Mouse (Mus musculus) G1E (cell line): Measurements from ENCODE around the gene Tubgcp4.
"Not testable (repeated sequence)": the region's sequence is repeated elsewhere in the genome, so short reads cannot be mapped to it uniquely, and the experiment has no call there.

ENCODE experiments used
- CTCF ChIP-seq: IDR thresholded peaks from 2 replicates; pipeline ENCODE4 v1.5.1; 2012; ENCODE audit warnings: low read depth, low read length, inconsistent platforms, mixed read lengths
- GATA1 ChIP-seq: IDR thresholded peaks from 2 replicates; pipeline ENCODE4 v1.6.1; 2012; ENCODE audit warnings: borderline replicate concordance, low read length, inconsistent platforms, mixed read lengths
- GATA2 ChIP-seq: IDR thresholded peaks from 2 replicates; pipeline ENCODE4 v1.6.1; 2012; ENCODE audit warnings: low read depth, low read length, inconsistent platforms, borderline replicate concordance

GRCm38 (mm10) chr2:121126302-121126701 lies 44.2 kb upstream of the Tubgcp4 start:
- TF ChIP-seq GATA2, CTCF, GATA1: not testable (repeated sequence)
